Mouse (Mus musculus) embryonic fibroblast, embryonic 13.5 days (primary cell): ENCODE results near the gene Slc26a10.

Experiments
- CTCF ChIP-seq: IDR thresholded peaks from 2 replicates; pipeline ENCODE4 v1.5.1; 2011; ENCODE audit warnings: mild to moderate bottlenecking, control low read depth, low read length, moderate library complexity, borderline replicate concordance; ENCODE audit not compliant: insufficient read depth
- POLR2A ChIP-seq: IDR thresholded peaks from 2 replicates; pipeline ENCODE4 v1.6.1; 2011; ENCODE audit warnings: low read depth, mild to moderate bottlenecking, control low read depth, low read length, moderate library complexity

DNA sequence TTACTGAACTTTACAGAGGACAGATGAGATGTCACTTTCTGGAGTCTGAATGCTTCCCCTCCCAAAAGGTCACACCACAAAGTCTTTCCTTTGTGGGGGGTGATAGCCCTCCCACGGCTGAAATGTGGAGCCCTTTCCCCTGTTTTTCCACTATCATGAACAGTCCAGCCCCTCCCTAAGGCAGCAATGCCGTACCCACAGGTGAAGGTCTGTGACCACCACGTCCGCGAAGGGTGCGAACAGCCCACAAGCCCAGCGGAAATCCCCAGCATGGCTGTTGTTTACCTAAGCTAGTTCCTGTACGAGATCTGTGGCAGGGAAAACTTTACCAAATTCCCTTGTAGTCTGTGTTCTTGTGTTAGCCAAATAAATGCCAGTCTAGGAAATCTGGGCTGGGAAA, 38.9 kb downstream of the Slc26a10 start:
- TF ChIP-seq CTCF (no peak), POLR2A (no peak)
